8 mouse cellular contexts compared by ENCODE assay signal in genomic region chr5:111580870-111581771, GRCm38 (mm10).
DNase-seq lines count a peak whose midpoint lies in the region; ATAC-seq lines count a peak whose summit lies in the region.
"Had no signal": no experiment of that assay in that cellular context is flagged by ENCODE, and none has a peak within 500 bp of the region (broad histone marks: within the 10 kb centered on the region; RNA-seq: fewer than 3 reads in every experiment).

No protein-coding gene starts in this region.

- H3K27ac ChIP-seq in lung, embryonic 15.5 days, result no peak overlapping the region; the same call in 1 of the 2 replicates
- H3K27ac ChIP-seq in forebrain, embryonic 10.5 days, result peak overlapping the region; percentile 92
- H3K27ac ChIP-seq in intestine, embryonic 15.5 days, result peak overlapping the region; percentile 25; the same call in 1 of the 2 replicates
- H3K27ac ChIP-seq in midbrain, embryonic 11.5 days (ENCODE audit: low read depth, low read length), result peak overlapping the region; percentile 88
- H3K27ac ChIP-seq: macrophage had no signal

- H3K27me3 ChIP-seq in lung, embryonic 15.5 days, result peaks cover 22% of the 10 kb centered on the region; the same call in 1 of the 2 replicates
- H3K27me3 ChIP-seq in forebrain, embryonic 10.5 days (ENCODE audit: poor library complexity, severe bottlenecking), result peaks cover 35% of the 10 kb centered on the region
- H3K27me3 ChIP-seq in intestine, embryonic 15.5 days (replicated peaks), result 0 out of 2 replicates have a peak, but pooled peaks cover 6% of the 10 kb centered on the region
- no peaks in the 10 kb centered on the region for H3K27me3 ChIP-seq in midbrain, embryonic 11.5 days (ENCODE audit: control insufficient read depth, insufficient read depth, low read length)

- no peaks in the 10 kb centered on the region for H3K36me3 ChIP-seq in lung, embryonic 15.5 days
- H3K36me3 ChIP-seq in forebrain, embryonic 10.5 days (replicated peaks), result peaks cover 11% of the 10 kb centered on the region
- no peaks in the 10 kb centered on the region for H3K36me3 ChIP-seq in intestine, embryonic 15.5 days
- H3K36me3 ChIP-seq in midbrain, embryonic 11.5 days (ENCODE audit: control insufficient read depth, insufficient read depth, low read length), result no peaks in the 10 kb centered on the region

- peak overlapping the region; percentile 28 for H3K4me3 ChIP-seq in lung, embryonic 15.5 days
- peak overlapping the region; percentile 47 for H3K4me3 ChIP-seq in forebrain, embryonic 10.5 days
- peak overlapping the region; percentile 18 for H3K4me3 ChIP-seq in intestine, embryonic 15.5 days (replicated peaks)
- peak overlapping the region; percentile 19 for H3K4me3 ChIP-seq in midbrain, embryonic 11.5 days (ENCODE audit: low read depth, low read length)

- H3K9ac ChIP-seq in lung, embryonic 15.5 days, result 0 out of 2 replicates have a peak overlapping the region, but pooled peaks have one; percentile 2
- H3K9ac ChIP-seq in intestine, embryonic 15.5 days, result no peak overlapping the region; the same call in 1 of the 2 replicates
- peak overlapping the region; percentile 46 for H3K9ac ChIP-seq in midbrain, embryonic 11.5 days (ENCODE audit: low read length)

- H3K4me2 ChIP-seq in lung, embryonic 15.5 days, result peak overlapping the region; percentile 61
- H3K4me2 ChIP-seq in intestine, embryonic 15.5 days (replicated peaks), result peak overlapping the region; percentile 58
- H3K4me2 ChIP-seq in midbrain, embryonic 11.5 days, result peak overlapping the region; percentile 27

- peaks cover 49% of the 10 kb centered on the region for H3K4me1 ChIP-seq in lung, embryonic 15.5 days
- peaks cover 78% of the 10 kb centered on the region for H3K4me1 ChIP-seq in forebrain, embryonic 10.5 days
- H3K4me1 ChIP-seq in intestine, embryonic 15.5 days (replicated peaks), result peaks cover 43% of the 10 kb centered on the region
- peaks cover 64% of the 10 kb centered on the region for H3K4me1 ChIP-seq in midbrain, embryonic 11.5 days (ENCODE audit: control insufficient read depth, insufficient read depth, low read length)

- H3K9me3 ChIP-seq in lung, embryonic 15.5 days, result no peaks in the 10 kb centered on the region
- no peaks in the 10 kb centered on the region for H3K9me3 ChIP-seq in forebrain, embryonic 10.5 days
- H3K9me3 ChIP-seq in intestine, embryonic 15.5 days, result no peaks in the 10 kb centered on the region
- H3K9me3 ChIP-seq in midbrain, embryonic 11.5 days (ENCODE audit: control insufficient read depth, low read length), result no peaks in the 10 kb centered on the region

- DNase-seq in lung, postnatal 36 days, result no peak
- DNase-seq in forebrain, embryonic 10.5 days (ENCODE audit: extremely low spot score, low spot score), result peak; percentile 97
- DNase-seq in midbrain, embryonic 11.5 days (ENCODE audit: low spot score, missing footprints), result peak; percentile 98
- DNase-seq in telencephalon, adult 2 months (ENCODE audit: low read depth, low spot score), result peak; percentile 56
- no peak for DNase-seq in urinary bladder, postnatal 10 days (ENCODE audit: low spot score)

- WGBS in lung, embryonic 15.5 days, result 7% methylated on average over 31 of the region's 31 CpGs
- WGBS in forebrain, embryonic 10.5 days, result 2% methylated on average over 31 of the region's 31 CpGs
- 8% methylated on average over 31 of the region's 31 CpGs for WGBS in intestine, embryonic 15.5 days
- WGBS in midbrain, embryonic 11.5 days, result 2% methylated on average over 31 of the region's 31 CpGs

- no peak; the same call in 1 of the 2 replicates for ATAC-seq in lung, embryonic 15.5 days (ENCODE audit: borderline replicate concordance, extremely low read depth, low FRiP score, low TSS enrichment)
- no peak for ATAC-seq in intestine, embryonic 15.5 days
- ATAC-seq in midbrain, embryonic 11.5 days (ENCODE audit: low FRiP score), result peak; percentile 88

Comparison
In these comparisons a context has a peak if more than half of its experiments do, and no peak if none do; other contexts are left out.
1. DNase-seq: peak in forebrain, embryonic 10.5 days (single experiment), midbrain, embryonic 11.5 days (single experiment) and telencephalon, adult 2 months (single experiment); none in lung, postnatal 36 days (single experiment) and urinary bladder, postnatal 10 days (single experiment).
2. Peak in every context shown above with its lines, with median percentiles within 50 percentile points of each other: H3K4me2 ChIP-seq and H3K4me3 ChIP-seq.